Mouse (Mus musculus) heart, embryonic 16.5 days (tissue): ENCODE measurements around the gene Peg3. TPM values are rescaled to one million over a fixed set of nuclear protein-coding genes. Genes with fewer than 3 reads are reported as not detected.

Experiments
- ATAC-seq: fragments of 200-750 bp; cut with Nextera tagmentation; replicated peaks from 2 replicates; pipeline ENCODE4 v1.8.0; 2017; ENCODE audit warnings: moderate number of reproducible peaks; ENCODE audit not compliant: insufficient read depth, low FRiP score; ENCODE audit errors: extremely low read depth
- H3K27ac ChIP-seq: fragments of 300-500 bp; sonication (generic); 2 replicates; pipeline ENCODE4 v1.5.1; 2014; ENCODE audit warnings: mild to moderate bottlenecking, low read length, control low read depth, moderate library complexity
- H3K27me3 ChIP-seq: fragments of 300-500 bp; sonication (generic); 2 replicates; pipeline ENCODE4 v1.6.1; 2014; ENCODE audit warnings: low read length, mixed read lengths; ENCODE audit not compliant: control insufficient read depth, insufficient read depth
- H3K36me3 ChIP-seq: fragments of 300-500 bp; sonication (generic); 2 replicates; pipeline ENCODE4 v1.6.1; 2014; ENCODE audit not compliant: control insufficient read depth, insufficient read depth
- H3K4me1 ChIP-seq: fragments of 300-500 bp; sonication (generic); 2 replicates; pipeline ENCODE4 v1.6.1; 2014; ENCODE audit warnings: low read length, mixed read lengths; ENCODE audit not compliant: control insufficient read depth, insufficient read depth
- H3K4me2 ChIP-seq: fragments of 300-500 bp; sonication (generic); 2 replicates; pipeline ENCODE4 v1.6.1; 2014; ENCODE audit warnings: low read depth, mild to moderate bottlenecking, control low read depth, low read length
- H3K4me3 ChIP-seq: fragments of 300-500 bp; sonication (generic); 2 replicates; pipeline ENCODE4 v1.5.1; 2014; ENCODE audit warnings: mild to moderate bottlenecking, control low read depth, low read length
- H3K9ac ChIP-seq: fragments of 300-500 bp; sonication (generic); 2 replicates; pipeline ENCODE4 v1.6.1; 2014; ENCODE audit warnings: low read length, control low read depth
- H3K9me3 ChIP-seq: fragments of 300-500 bp; sonication (generic); replicated peaks from 2 replicates; pipeline ENCODE4 v1.6.1; 2016; ENCODE audit warnings: low read length; ENCODE audit not compliant: control insufficient read depth
- WGBS: fragments of 180-500 bp; shearing (Covaris S2); extraction: QIAGEN DNeasy Blood & Tissue Kit; methylation state at CpG from one replicate; pipeline ENCODE4 v1.1.7; 2014; 5-methylcytosine and 5-hydroxymethylcytosine counted together
- polyA plus RNA-seq: library from polyadenylated mRNA; unstranded; fragments of >200 nt; fragmentation: Nextera tagmentation; extraction: Ambion mirVana; gene quantifications from 2 replicates; pipeline ENCODE4 v1.2.1, GENCODE M21; 2015

Gene Peg3
- polyA plus RNA-seq, 1 experiment from 2014 or later: 88.1 TPM

GRCm38 (mm10) chr7:6759698-6760097, 29.5 kb upstream of the Peg3 start:
- Histone ChIP-seq H3K27ac (no peak overlapping the region), H3K36me3 (no peaks in the 10 kb centered on the region), H3K9ac (no peak overlapping the region), H3K27me3 (no peaks in the 10 kb centered on the region), H3K9me3 (no peaks in the 10 kb centered on the region), H3K4me3 (no peak overlapping the region), H3K4me1 (no peaks in the 10 kb centered on the region), H3K4me2 (no peak overlapping the region)
- WGBS: 72% methylated on average over 12 of the region's 12 CpGs
- ATAC-seq: no peak

GRCm38 (mm10) chr7:6756777-6757291, 26.6 kb upstream of the Peg3 start:
- H3K27ac ChIP-seq: no peak overlapping the region
- H3K27me3 ChIP-seq: no peaks in the 10 kb centered on the region
- no peak for ATAC-seq
- no peak overlapping the region for H3K4me3 ChIP-seq
- no peaks in the 10 kb centered on the region for H3K36me3 ChIP-seq
- no peak overlapping the region for H3K9ac ChIP-seq
- 63% methylated on average over 4 of the region's 4 CpGs for WGBS
- H3K9me3 ChIP-seq: no peaks in the 10 kb centered on the region
- no peaks in the 10 kb centered on the region for H3K4me1 ChIP-seq
- H3K4me2 ChIP-seq: no peak overlapping the region

GRCm38 (mm10) chr7:6753440-6753839, 23.2 kb upstream of the Peg3 start:
- peak; percentile 10; the same call in 1 of the 2 replicates for ATAC-seq
- no peak overlapping the region for H3K27ac ChIP-seq
- no peak overlapping the region for H3K4me2 ChIP-seq
- no peaks in the 10 kb centered on the region for H3K27me3 ChIP-seq
- WGBS: 37% methylated on average over 4 of the region's 4 CpGs
- H3K9me3 ChIP-seq: no peaks in the 10 kb centered on the region
- no peaks in the 10 kb centered on the region for H3K36me3 ChIP-seq
- no peak overlapping the region for H3K9ac ChIP-seq
- H3K4me3 ChIP-seq: no peak overlapping the region
- H3K4me1 ChIP-seq: no peaks in the 10 kb centered on the region

GRCm38 (mm10) chr7:6749196-6749595, 19.0 kb upstream of the Peg3 start:
- Histone ChIP-seq H3K9me3 (no peaks in the 10 kb centered on the region), H3K27me3 (no peaks in the 10 kb centered on the region), H3K4me2 (no peak overlapping the region), H3K9ac (no peak overlapping the region), H3K36me3 (no peaks in the 10 kb centered on the region), H3K27ac (no peak overlapping the region), H3K4me1 (no peaks in the 10 kb centered on the region), H3K4me3 (no peak overlapping the region)
- no peak for ATAC-seq
- WGBS: 80% methylated on average over 7 of the region's 7 CpGs

- WGBS: 24% methylated on average over 10 of the region's 10 CpGs
- peak overlapping the region; percentile 12 for H3K9ac ChIP-seq
- H3K4me2 ChIP-seq: no peak overlapping the region
- no peak; the same call in 1 of the 2 replicates for ATAC-seq
- H3K9me3 ChIP-seq: no peaks in the 10 kb centered on the region
- H3K27me3 ChIP-seq: no peaks in the 10 kb centered on the region
- H3K36me3 ChIP-seq: no peaks in the 10 kb centered on the region
- H3K4me1 ChIP-seq: peaks cover 3% of the 10 kb centered on the region; the same call in 1 of the 2 replicates
- no peak overlapping the region for H3K4me3 ChIP-seq
- H3K27ac ChIP-seq: peak overlapping the region; percentile 1; the same call in 1 of the 2 replicates
Observed at GRCm38 (mm10) chr7:6744281-6744904, 14.2 kb upstream of the Peg3 start.

DNA sequence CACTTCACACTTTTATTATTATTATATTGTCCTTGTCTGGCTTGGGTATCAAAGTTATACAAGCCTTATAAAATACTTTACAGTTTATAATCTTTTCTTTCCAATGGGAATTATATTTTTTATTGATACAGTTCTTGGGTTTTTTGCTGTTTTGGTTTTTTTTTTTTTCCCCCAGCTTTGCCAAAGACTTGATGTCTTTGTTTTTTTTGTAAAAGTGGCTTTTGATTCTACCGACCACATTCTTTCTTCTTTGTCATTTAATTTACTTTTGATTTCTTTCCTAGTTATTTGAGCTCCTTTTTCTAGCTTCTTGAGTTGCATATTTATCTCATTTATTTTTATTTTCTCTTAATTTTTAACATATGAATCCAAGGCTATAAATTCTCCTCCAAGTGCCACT, 5.8 kb upstream of the Peg3 start:
- Histone ChIP-seq H3K36me3 (no peaks in the 10 kb centered on the region), H3K9me3 (peaks cover under 1% of the 10 kb centered on the region; the same call in 1 of the 2 replicates), H3K27ac (no peak overlapping the region), H3K27me3 (no peaks in the 10 kb centered on the region), H3K4me3 (no peak overlapping the region), H3K9ac (no peak overlapping the region), H3K4me2 (no peak overlapping the region), H3K4me1 (no peaks in the 10 kb centered on the region)
- ATAC-seq: no peak
- 78% methylated on average over 1 of the region's 1 CpGs for WGBS

DNA sequence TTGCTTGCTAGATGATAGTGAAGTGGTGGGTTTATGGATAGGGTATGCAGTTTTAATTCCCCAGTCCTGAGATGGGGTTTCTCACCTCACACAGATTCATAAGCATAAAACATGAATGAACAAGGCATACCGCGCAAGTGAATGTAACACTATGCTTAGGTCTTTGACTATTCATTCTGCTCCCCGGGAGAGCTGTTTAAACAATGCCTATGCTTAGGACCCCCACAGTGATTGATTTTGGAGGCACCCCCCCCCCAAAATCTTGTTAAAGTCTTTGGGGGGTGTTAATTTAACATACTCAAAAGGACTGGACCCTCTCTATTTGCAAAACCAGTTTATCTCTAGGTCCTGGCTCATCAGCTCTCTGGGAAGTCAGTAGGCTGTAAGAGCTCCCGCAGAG, 1.7 kb upstream of the Peg3 start:
- no peak for ATAC-seq
- H3K4me1 ChIP-seq: no peaks in the 10 kb centered on the region
- no peak overlapping the region for H3K27ac ChIP-seq

GRCm38 (mm10) chr7:6731373-6731772, 1.1 kb upstream of the Peg3 start:
- no peaks in the 10 kb centered on the region for H3K36me3 ChIP-seq
- H3K4me1 ChIP-seq: no peaks in the 10 kb centered on the region
- H3K9ac ChIP-seq: peak overlapping the region; percentile 65
- H3K27me3 ChIP-seq: no peaks in the 10 kb centered on the region
- ATAC-seq: no peak
- H3K27ac ChIP-seq: no peak overlapping the region
- 46% methylated on average over 3 of the region's 3 CpGs for WGBS
- H3K4me3 ChIP-seq: peak overlapping the region; percentile 74
- H3K9me3 ChIP-seq: peaks cover 28% of the 10 kb centered on the region
- peak overlapping the region; percentile 61 for H3K4me2 ChIP-seq

More for the DNA sequence above, 1.7 kb upstream of the Peg3 start:
- H3K9ac ChIP-seq: peak overlapping the region; percentile 65
- 54% methylated on average over 4 of the region's 4 CpGs for WGBS
- H3K27me3 ChIP-seq: no peaks in the 10 kb centered on the region
- peaks cover 28% of the 10 kb centered on the region for H3K9me3 ChIP-seq
- H3K4me2 ChIP-seq: peak overlapping the region; percentile 61
- H3K4me3 ChIP-seq: peak overlapping the region; percentile 74
- no peaks in the 10 kb centered on the region for H3K36me3 ChIP-seq

DNA sequence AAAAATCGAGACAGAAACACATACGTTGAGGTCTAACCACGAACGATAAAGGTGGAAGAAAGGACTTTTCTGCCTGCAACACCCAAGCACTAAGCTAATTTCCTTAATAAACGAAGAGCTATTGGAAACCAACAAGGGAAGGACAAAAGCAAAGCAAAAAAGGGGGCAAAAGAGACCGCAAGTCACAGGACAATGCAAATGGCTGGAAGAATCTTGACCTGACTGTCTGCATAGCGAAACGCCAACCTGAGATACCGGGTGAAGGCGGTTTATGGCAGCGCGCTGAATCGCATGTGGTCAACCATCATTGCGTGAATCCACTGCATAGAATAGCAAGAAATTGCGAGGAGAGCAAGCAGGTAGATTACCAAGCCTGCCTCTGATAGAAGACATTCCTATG, 570 bp upstream of the Peg3 start:
- peak overlapping the region; percentile 61 for H3K4me2 ChIP-seq
- H3K36me3 ChIP-seq: peaks cover 3% of the 10 kb centered on the region; the same call in 1 of the 2 replicates
- no peaks in the 10 kb centered on the region for H3K27me3 ChIP-seq
- no peak for ATAC-seq
- H3K9me3 ChIP-seq: peaks cover 28% of the 10 kb centered on the region
- H3K27ac ChIP-seq: peak overlapping the region; percentile 51
- H3K4me1 ChIP-seq: no peaks in the 10 kb centered on the region
- peak overlapping the region; percentile 65 for H3K9ac ChIP-seq
- WGBS: 50% methylated on average over 15 of the region's 15 CpGs
- peak overlapping the region; percentile 74 for H3K4me3 ChIP-seq
